Mouse (Mus musculus) ES-E14 (cell line): ENCODE results near the gene Dynlt3.

Experiments
- HCFC1 ChIP-seq: IDR thresholded peaks from 2 replicates; pipeline ENCODE4 v1.6.1; 2012; ENCODE audit warnings: low read length, inconsistent platforms, borderline replicate concordance; ENCODE audit not compliant: insufficient read depth
- ZC3H11A ChIP-seq: IDR thresholded peaks from 2 replicates; pipeline ENCODE4 v1.6.1; 2012; ENCODE audit warnings: low read depth, mild to moderate bottlenecking, inconsistent platforms, low read length, borderline replicate concordance
- ZNF384 ChIP-seq: IDR thresholded peaks from 2 replicates; pipeline ENCODE4 v1.6.1; 2012; ENCODE audit warnings: low read depth, low read length, inconsistent platforms

DNA sequence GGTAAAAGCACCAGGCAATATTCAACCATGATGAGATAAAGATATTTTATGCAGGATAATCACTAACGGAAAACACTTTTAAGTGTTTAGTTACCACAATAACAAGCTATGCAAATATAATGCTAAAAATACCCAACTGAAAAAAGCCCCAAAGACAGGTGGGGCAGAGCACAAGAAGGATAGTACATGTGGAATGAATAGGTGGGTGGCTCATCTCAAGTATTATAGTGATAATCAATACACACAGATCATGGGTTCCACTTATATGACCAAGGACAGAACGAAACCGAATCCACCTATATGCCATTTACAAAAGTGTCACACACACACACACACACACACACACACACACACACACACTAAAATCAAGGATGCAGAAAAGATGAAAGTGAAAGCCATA is 8.6 kb upstream of the Dynlt3 start:
- TF ChIP-seq ZNF384 (no peak), ZC3H11A (no peak), HCFC1 (no peak)
